Mouse (Mus musculus): ENCODE results near the gene Rbm3.

- no peak for TF ChIP-seq POLR2A (IDR thresholded peaks at IDR 0.05; ENCODE audit: low read depth, low read length)
- TF ChIP-seq CTCF (IDR thresholded peaks at IDR 0.05; ENCODE audit: borderline replicate concordance, insufficient read depth, low read length), result no peak
Measured at GRCm38 (mm10) chrX:8125235-8125634, 20.4 kb downstream of the Rbm3 start.

Data from embryonic fibroblast, embryonic 13.5 days (primary cell).